Mouse (Mus musculus): ENCODE results near the gene Dtx3. TPM values are rescaled to one million over a fixed set of nuclear protein-coding genes. Genes with fewer than 3 reads are reported as not detected.

Gene Dtx3
- total and polyA plus RNA-seq, 2 experiments from 2014 or later, result 30.0 to 64.1 TPM

GRCm38 (mm10) chr10:127204589-127204988 is 9.1 kb upstream of the Dtx3 start:
- no peak for DNase-seq (ENCODE audit: low spot score)
- 85% methylated on average over 5 of the region's 5 CpGs for WGBS
- Histone ChIP-seq H3K4me2 (ENCODE audit: low read depth, low read length) (no peak overlapping the region), H3K36me3 (replicated peaks; ENCODE audit: control insufficient read depth, insufficient read depth, low read length) (peaks cover 65% of the 10 kb centered on the region), H3K9me3 (replicated peaks; ENCODE audit: control insufficient read depth, low read length) (no peaks in the 10 kb centered on the region), H3K27ac (ENCODE audit: low read depth) (no peak overlapping the region), H3K4me1 (ENCODE audit: control insufficient read depth, insufficient read depth) (peaks cover 8% of the 10 kb centered on the region; the same call in 1 of the 2 replicates), H3K27me3 (ENCODE audit: control insufficient read depth, insufficient read depth, low read length) (no peaks in the 10 kb centered on the region), H3K9ac (replicated peaks; ENCODE audit: low read depth, low read length) (no peak overlapping the region), H3K4me3 (ENCODE audit: low read depth, low read length) (no peak overlapping the region)
- no peak for TF ChIP-seq CTCF (IDR thresholded peaks at IDR 0.05; ENCODE audit: low read depth)
- no peak for ATAC-seq (ENCODE audit: insufficient read depth, low read depth)

GRCm38 (mm10) chr10:127203106-127203505 is 7.6 kb upstream of the Dtx3 start:
- Histone ChIP-seq H3K36me3 (replicated peaks; ENCODE audit: control insufficient read depth, insufficient read depth, low read length) (peaks cover 75% of the 10 kb centered on the region), H3K27me3 (ENCODE audit: control insufficient read depth, insufficient read depth, low read length) (no peaks in the 10 kb centered on the region), H3K4me2 (ENCODE audit: low read depth, low read length) (no peak overlapping the region), H3K4me1 (ENCODE audit: control insufficient read depth, insufficient read depth) (no peaks in the 10 kb centered on the region), H3K9me3 (replicated peaks; ENCODE audit: control insufficient read depth, low read length) (no peaks in the 10 kb centered on the region), H3K4me3 (ENCODE audit: low read depth, low read length) (no peak overlapping the region), H3K9ac (replicated peaks; ENCODE audit: low read depth, low read length) (no peak overlapping the region), H3K27ac (ENCODE audit: low read depth) (no peak overlapping the region)
- DNase-seq (ENCODE audit: low spot score) (no peak), ATAC-seq (ENCODE audit: insufficient read depth, low read depth) (no peak)
- 82% methylated on average over 3 of the region's 3 CpGs for WGBS
- TF ChIP-seq CTCF (IDR thresholded peaks at IDR 0.05; ENCODE audit: low read depth), result no peak
- TF ChIP-seq EP300 (IDR thresholded peaks at IDR 0.05; ENCODE audit: low read depth), result no peak

- Histone ChIP-seq H3K4me1 (ENCODE audit: control insufficient read depth, insufficient read depth) (peaks cover 8% of the 10 kb centered on the region; the same call in 1 of the 2 replicates), H3K36me3 (replicated peaks; ENCODE audit: control insufficient read depth, insufficient read depth, low read length) (peaks cover 57% of the 10 kb centered on the region), H3K4me2 (ENCODE audit: low read depth, low read length) (no peak overlapping the region), H3K27ac (ENCODE audit: low read depth) (no peak overlapping the region), H3K9me3 (replicated peaks; ENCODE audit: control insufficient read depth, low read length) (no peaks in the 10 kb centered on the region), H3K9ac (replicated peaks; ENCODE audit: low read depth, low read length) (no peak overlapping the region), H3K4me3 (ENCODE audit: low read depth, low read length) (no peak overlapping the region), H3K27me3 (ENCODE audit: control insufficient read depth, insufficient read depth, low read length) (no peaks in the 10 kb centered on the region)
- 79% methylated on average over 8 of the region's 8 CpGs for WGBS
- 0 out of 2 replicates have a peak, but pooled peaks have one; percentile 9 for TF ChIP-seq CTCF (IDR thresholded peaks at IDR 0.05; ENCODE audit: low read depth)
- no peak for TF ChIP-seq EP300 (IDR thresholded peaks at IDR 0.05; ENCODE audit: low read depth)
- no peak for DNase-seq (ENCODE audit: low spot score)
- ATAC-seq (ENCODE audit: insufficient read depth, low read depth), result no peak
Observed at GRCm38 (mm10) chr10:127200279-127200678, 4.8 kb upstream of the Dtx3 start.

GRCm38 (mm10) chr10:127199474-127199873 is 3.9 kb upstream of the Dtx3 start:
- Histone ChIP-seq H3K4me2 (ENCODE audit: low read depth, low read length) (no peak overlapping the region), H3K4me3 (ENCODE audit: low read depth, low read length) (no peak overlapping the region), H3K9ac (replicated peaks; ENCODE audit: low read depth, low read length) (no peak overlapping the region), H3K9me3 (replicated peaks; ENCODE audit: control insufficient read depth, low read length) (no peaks in the 10 kb centered on the region), H3K27me3 (ENCODE audit: control insufficient read depth, insufficient read depth, low read length) (no peaks in the 10 kb centered on the region), H3K27ac (ENCODE audit: low read depth) (no peak overlapping the region), H3K4me1 (ENCODE audit: control insufficient read depth, insufficient read depth) (peaks cover 14% of the 10 kb centered on the region), H3K36me3 (replicated peaks; ENCODE audit: control insufficient read depth, insufficient read depth, low read length) (peaks cover 49% of the 10 kb centered on the region)
- no peak for TF ChIP-seq EP300 (IDR thresholded peaks at IDR 0.05; ENCODE audit: low read depth)
- no peak for TF ChIP-seq CTCF (IDR thresholded peaks at IDR 0.05; ENCODE audit: low read depth)
- DNase-seq (ENCODE audit: low spot score), result no peak
- no peak for ATAC-seq (ENCODE audit: insufficient read depth, low read depth)
- WGBS, result 87% methylated on average over 11 of the region's 11 CpGs

- H3K27me3 ChIP-seq (ENCODE audit: control insufficient read depth, insufficient read depth, low read length), result no peaks in the 10 kb centered on the region
- no peak overlapping the region for H3K27ac ChIP-seq (ENCODE audit: low read depth)
- ATAC-seq (ENCODE audit: insufficient read depth, low read depth) (no peak), DNase-seq (ENCODE audit: low spot score) (no peak)
- H3K36me3 ChIP-seq (replicated peaks; ENCODE audit: control insufficient read depth, insufficient read depth, low read length), result peaks cover 48% of the 10 kb centered on the region
- WGBS, result 71% methylated on average over 5 of the region's 5 CpGs
- no peak overlapping the region for H3K4me2 ChIP-seq (ENCODE audit: low read depth, low read length)
- TF ChIP-seq EP300 (IDR thresholded peaks at IDR 0.05; ENCODE audit: low read depth) (no peak), CTCF (IDR thresholded peaks at IDR 0.05; ENCODE audit: low read depth) (no peak)
- no peak overlapping the region for H3K4me3 ChIP-seq (ENCODE audit: low read depth, low read length)
- no peak overlapping the region for H3K9ac ChIP-seq (replicated peaks; ENCODE audit: low read depth, low read length)
- H3K4me1 ChIP-seq (ENCODE audit: control insufficient read depth, insufficient read depth), result peaks cover 14% of the 10 kb centered on the region
- H3K9me3 ChIP-seq (replicated peaks; ENCODE audit: control insufficient read depth, low read length), result no peaks in the 10 kb centered on the region
Observed at GRCm38 (mm10) chr10:127199068-127199467, 3.5 kb upstream of the Dtx3 start.

GRCm38 (mm10) chr10:127198492-127198891 is 3.0 kb upstream of the Dtx3 start:
- no peak for DNase-seq (ENCODE audit: low spot score)
- H3K36me3 ChIP-seq (replicated peaks; ENCODE audit: control insufficient read depth, insufficient read depth, low read length), result peaks cover 43% of the 10 kb centered on the region
- H3K27me3 ChIP-seq (ENCODE audit: control insufficient read depth, insufficient read depth, low read length), result no peaks in the 10 kb centered on the region
- H3K4me3 ChIP-seq (ENCODE audit: low read depth, low read length), result no peak overlapping the region
- H3K4me1 ChIP-seq (ENCODE audit: control insufficient read depth, insufficient read depth), result peaks cover 14% of the 10 kb centered on the region
- H3K27ac ChIP-seq (ENCODE audit: low read depth), result no peak overlapping the region
- H3K9ac ChIP-seq (replicated peaks; ENCODE audit: low read depth, low read length), result no peak overlapping the region
- no peaks in the 10 kb centered on the region for H3K9me3 ChIP-seq (replicated peaks; ENCODE audit: control insufficient read depth, low read length)
- WGBS, result 49% methylated on average over 2 of the region's 2 CpGs
- TF ChIP-seq CTCF (IDR thresholded peaks at IDR 0.05; ENCODE audit: low read depth) (no peak), EP300 (IDR thresholded peaks at IDR 0.05; ENCODE audit: low read depth) (no peak)
- no peak overlapping the region for H3K4me2 ChIP-seq (ENCODE audit: low read depth, low read length)
- ATAC-seq (ENCODE audit: insufficient read depth, low read depth), result no peak

Measured in heart, postnatal 0 days (tissue).